Comparison of ENCODE assay signal across 9 mouse cellular contexts in the genomic region with DNA sequence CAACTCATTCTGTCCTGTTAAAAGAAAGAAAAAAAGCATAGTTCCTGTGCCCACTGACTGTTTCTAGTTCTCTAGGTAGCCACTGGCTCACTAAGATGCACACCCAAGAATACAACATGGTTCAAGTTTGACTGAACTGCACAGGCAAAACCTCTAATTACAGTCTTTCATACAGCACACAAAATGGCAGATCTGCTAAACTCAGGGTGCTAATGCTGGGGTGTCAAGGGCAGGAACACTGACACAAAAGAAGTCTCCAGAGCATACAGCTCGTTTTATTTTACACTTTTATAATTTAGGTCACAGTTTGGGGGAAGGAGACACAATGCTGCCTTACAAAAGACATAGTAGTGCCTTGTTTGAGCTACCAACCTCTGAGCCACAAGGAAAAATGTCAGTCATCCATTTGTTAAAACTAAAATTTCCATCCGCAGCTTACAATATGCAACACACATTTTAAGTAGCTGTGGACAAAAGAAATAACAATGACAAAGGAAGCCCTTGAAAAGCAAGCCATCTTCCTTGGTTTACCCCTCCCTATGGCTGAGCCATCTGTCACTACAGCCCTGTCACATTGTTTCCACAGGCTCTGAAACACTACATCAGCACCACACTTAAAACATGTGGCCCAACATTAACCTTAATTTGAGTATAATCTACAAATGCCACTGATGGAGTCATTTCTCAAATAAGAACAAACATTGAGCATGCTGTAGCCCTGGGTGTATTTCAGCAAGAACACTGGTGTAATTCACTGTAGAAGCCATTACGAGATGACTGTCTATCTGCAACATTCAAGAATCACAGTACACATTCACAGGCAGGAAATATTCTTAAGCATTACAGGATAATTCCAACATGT. TPM values are rescaled to one million over a fixed set of nuclear protein-coding genes. Genes with fewer than 3 reads are reported as not detected.
DNase-seq lines count a peak whose midpoint lies in the region; ATAC-seq lines count a peak whose summit lies in the region.
"Had no signal": no experiment of that assay in that cellular context is flagged by ENCODE, and none has a peak within 500 bp of the region (broad histone marks: within the 10 kb centered on the region; RNA-seq: fewer than 3 reads in every experiment).

No protein-coding gene starts in this region.

- intact Hi-C loops in heart, postnatal 25 days (cut with DNase I): no loop called here

- no peak overlapping the region; a peak in 1 of 4 replicates for H3K4me3 ChIP-seq in heart, embryonic 14.5 days (ENCODE audit: control insufficient read depth in 1 of 2, insufficient read depth in 1 of 2, low read depth in 1 of 2, low read length in 2 of 2)
- peak overlapping the region; percentile 58 for H3K4me3 ChIP-seq in hindbrain, embryonic 15.5 days
- H3K4me3 ChIP-seq in midbrain, embryonic 14.5 days (replicated peaks; ENCODE audit: low read depth, low read length): peak overlapping the region; percentile 52

- H3K36me3 ChIP-seq in heart, embryonic 14.5 days (ENCODE audit: control insufficient read depth, insufficient read depth, low read length): no peaks in the 10 kb centered on the region
- no peaks in the 10 kb centered on the region for H3K36me3 ChIP-seq in hindbrain, embryonic 15.5 days
- H3K36me3 ChIP-seq in midbrain, embryonic 14.5 days (ENCODE audit: control insufficient read depth, insufficient read depth, low read length): no peaks in the 10 kb centered on the region
- H3K36me3 ChIP-seq: G1E had no signal

- WGBS in heart, embryonic 14.5 days: 68% methylated on average over 3 of the region's 3 CpGs
- WGBS in hindbrain, embryonic 15.5 days: 8% methylated on average over 3 of the region's 3 CpGs
- 3% methylated on average over 3 of the region's 3 CpGs for WGBS in midbrain, embryonic 14.5 days

- no peak for ATAC-seq in heart, embryonic 14.5 days (ENCODE audit: insufficient number of reproducible peaks, insufficient read depth, low FRiP score, low read depth)
- peak; percentile 67 for ATAC-seq in hindbrain, embryonic 15.5 days (ENCODE audit: low FRiP score, low read depth)
- ATAC-seq in midbrain, embryonic 14.5 days (ENCODE audit: low FRiP score, low TSS enrichment): peak; percentile 73

- peak overlapping the region; percentile 58 for H3K4me2 ChIP-seq in heart, embryonic 14.5 days (ENCODE audit: low read length)
- peak overlapping the region; percentile 68 for H3K4me2 ChIP-seq in hindbrain, embryonic 15.5 days
- H3K4me2 ChIP-seq in midbrain, embryonic 14.5 days (ENCODE audit: low read length): peak overlapping the region; percentile 76

- H3K27ac ChIP-seq in heart, embryonic 14.5 days (replicated peaks in 1 of 2; ENCODE audit: control insufficient read depth in 1 of 2, insufficient read depth in 1 of 2, low read depth in 2 of 2, low read length in 2 of 2): 0 out of 4 replicates have a peak overlapping the region, but pooled peaks of 1 of the 2 experiments have one; percentile 33
- H3K27ac ChIP-seq in hindbrain, embryonic 15.5 days (replicated peaks): peak overlapping the region; percentile 91
- peak overlapping the region; percentile 83 for H3K27ac ChIP-seq in midbrain, embryonic 14.5 days (replicated peaks; ENCODE audit: low read depth, low read length)

- DNase-seq in heart, postnatal 25 days (ENCODE audit: low spot score): no peak
- DNase-seq in cerebellum, adult 9-11 months: peak; percentile 50
- peak; percentile 67 for DNase-seq in midbrain, embryonic 14.5 days
- DNase-seq in kidney, adult 9 months: no peak
- no peak for DNase-seq in urinary bladder, postnatal 4 days (ENCODE audit: low spot score in 2 of 2)
- no peak for DNase-seq in heart, adult 11 months

- H3K4me1 ChIP-seq in heart, embryonic 14.5 days (ENCODE audit: control insufficient read depth in 2 of 2, insufficient read depth in 2 of 2, low read length in 2 of 2): peaks cover 4 to 20% of the 10 kb centered on the region in 2 experiments; a peak in 2 of 4 replicates
- H3K4me1 ChIP-seq in hindbrain, embryonic 15.5 days (replicated peaks): peaks cover 31% of the 10 kb centered on the region
- peaks cover 24% of the 10 kb centered on the region for H3K4me1 ChIP-seq in midbrain, embryonic 14.5 days (ENCODE audit: control insufficient read depth, insufficient read depth, low read length)

- H3K27me3 ChIP-seq in heart, embryonic 14.5 days (ENCODE audit: control insufficient read depth, insufficient read depth, low read length): no peaks in the 10 kb centered on the region
- no peaks in the 10 kb centered on the region for H3K27me3 ChIP-seq in hindbrain, embryonic 15.5 days
- H3K27me3 ChIP-seq in midbrain, embryonic 14.5 days (ENCODE audit: control insufficient read depth, insufficient read depth, low read length): no peaks in the 10 kb centered on the region

- H3K9ac ChIP-seq in heart, embryonic 14.5 days (ENCODE audit: low read length): no peak overlapping the region
- peak overlapping the region; percentile 58 for H3K9ac ChIP-seq in hindbrain, embryonic 15.5 days
- H3K9ac ChIP-seq in midbrain, embryonic 14.5 days (replicated peaks; ENCODE audit: low read length): peak overlapping the region; percentile 52

- H3K9me3 ChIP-seq in heart, embryonic 14.5 days (ENCODE audit: control insufficient read depth, low read length): no peaks in the 10 kb centered on the region
- H3K9me3 ChIP-seq in hindbrain, embryonic 15.5 days: no peaks in the 10 kb centered on the region
- no peaks in the 10 kb centered on the region for H3K9me3 ChIP-seq in midbrain, embryonic 14.5 days (ENCODE audit: control insufficient read depth, low read length)
- H3K9me3 ChIP-seq: G1E had no signal

RNA-seq across cellular contexts. Expression of a gene that starts 41.1 kb away (rescaled TPM):
- 14.9 and 15.7 TPM in 2 replicates for polyA plus RNA-seq in heart, embryonic 14.5 days (2014; fragmentation: Nextera tagmentation; extraction: Ambion mirVana)
- 10 to 100 TPM; 48.1 to 50.0 TPM for total RNA-seq in heart, postnatal 25 days (2021)
- polyA plus RNA-seq in hindbrain, embryonic 15.5 days (2015; fragmentation: Nextera tagmentation; extraction: Ambion mirVana): 19.3 and 19.9 TPM in 2 replicates
- polyA plus RNA-seq in midbrain, embryonic 14.5 days (2014; fragmentation: Nextera tagmentation; extraction: Ambion mirVana): 24.3 and 25.5 TPM in 2 replicates

Comparison
In these comparisons a context has a peak if more than half of its experiments do, and no peak if none do; other contexts are left out.
1. H3K4me3 ChIP-seq: peak in hindbrain, embryonic 15.5 days (single experiment) and midbrain, embryonic 14.5 days (single experiment); none in heart, embryonic 14.5 days (0 of 2).
2. DNase-seq: peak in cerebellum, adult 9-11 months (single experiment) and midbrain, embryonic 14.5 days (single experiment); none in heart, postnatal 25 days (single experiment), kidney, adult 9 months (single experiment), urinary bladder, postnatal 4 days (0 of 2) and heart, adult 11 months (single experiment).
3. Peak in every context shown above with its lines, with median percentiles within 50 percentile points of each other: H3K4me2 ChIP-seq.